Mouse (Mus musculus): ENCODE results near the gene Ankrd13b.

Gene Ankrd13b

DNA sequence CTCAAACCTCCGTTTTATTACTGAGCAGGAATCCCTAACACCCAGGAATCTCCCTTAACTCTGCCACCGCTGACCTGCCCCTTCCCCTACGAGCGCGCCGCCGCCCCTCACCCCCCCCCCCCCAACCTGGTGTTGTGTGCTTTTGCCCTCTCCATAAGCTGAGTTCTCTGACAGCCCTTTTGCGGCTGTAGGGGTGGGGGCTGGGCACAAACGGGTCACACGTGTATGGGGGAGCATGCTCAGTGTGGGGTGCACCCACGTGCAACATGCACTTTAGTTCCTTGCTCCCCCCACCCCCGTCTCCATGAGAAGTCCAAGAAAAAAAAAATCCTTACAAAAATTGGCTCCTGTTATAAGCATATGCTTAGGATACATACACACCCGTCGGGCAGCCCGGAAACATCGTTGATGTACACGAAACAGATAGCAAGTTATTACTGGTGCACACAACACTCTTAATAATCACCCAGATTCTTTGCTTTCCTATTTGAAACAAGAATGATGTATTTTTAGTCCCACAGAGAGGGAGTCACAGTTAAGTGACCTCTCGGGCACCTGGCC is 2.9 kb upstream of the Ankrd13b start:
- DNase-seq (ENCODE audit: low spot score), result no peak

DNA sequence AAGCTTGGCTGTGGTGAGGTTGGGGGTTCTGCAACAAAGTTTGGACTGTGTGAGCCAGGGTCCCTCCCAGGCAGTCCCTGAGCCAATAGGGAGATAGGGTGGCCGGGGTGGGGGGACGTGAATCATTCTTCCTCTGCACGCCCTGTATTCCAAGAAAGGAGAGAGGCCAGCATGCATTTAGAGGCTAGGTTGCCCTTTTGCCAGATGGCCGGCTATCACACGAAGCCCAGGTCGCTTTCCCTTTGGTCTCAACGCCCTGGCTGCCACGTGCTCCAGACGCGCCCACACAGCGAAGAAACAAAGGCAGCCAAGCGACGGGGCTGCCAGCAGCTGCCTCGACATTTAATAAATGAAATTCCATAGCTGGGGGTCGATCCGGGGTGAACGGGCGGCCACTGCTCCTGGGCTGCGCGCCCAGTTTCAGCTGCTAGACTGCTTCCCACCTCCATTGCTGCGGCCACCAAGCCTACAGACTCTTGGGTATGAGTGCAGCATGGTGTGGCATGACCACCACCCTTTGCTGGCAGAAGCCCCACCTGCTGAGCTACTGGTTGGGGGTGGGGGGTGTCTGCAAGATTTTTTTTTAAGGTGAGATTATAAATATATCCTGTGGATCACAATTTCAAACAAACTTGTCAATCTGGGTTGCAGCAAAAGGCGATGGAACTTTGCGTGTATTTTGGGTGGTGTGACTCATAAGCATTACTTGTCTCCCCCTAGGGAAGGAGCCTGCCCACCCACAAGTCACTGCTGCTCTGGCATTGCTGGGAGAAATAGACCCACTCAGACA is 2.2 kb upstream of the Ankrd13b start:
- no peak for DNase-seq (ENCODE audit: low spot score)

DNA sequence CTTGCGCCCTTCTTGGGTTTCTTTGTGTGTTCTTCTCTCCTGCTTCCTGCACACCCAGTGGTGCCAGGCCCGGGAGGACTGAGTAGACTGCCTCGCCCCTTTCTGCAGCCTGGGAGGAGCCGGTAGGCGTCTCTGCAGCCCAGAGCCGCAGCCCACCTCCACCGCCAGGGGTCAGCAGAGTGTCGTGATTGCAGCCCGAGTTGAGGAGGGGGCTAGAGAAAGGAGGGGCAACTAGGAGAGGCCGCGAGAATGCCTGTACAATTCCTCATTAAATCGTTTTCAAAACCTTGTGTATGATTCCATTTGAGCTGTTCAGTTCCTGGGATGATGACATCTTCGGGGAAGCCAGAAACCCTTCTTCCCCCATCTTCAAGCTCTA is 1.6 kb upstream of the Ankrd13b start:
- peak; percentile 91 for DNase-seq (ENCODE audit: low spot score)

DNA sequence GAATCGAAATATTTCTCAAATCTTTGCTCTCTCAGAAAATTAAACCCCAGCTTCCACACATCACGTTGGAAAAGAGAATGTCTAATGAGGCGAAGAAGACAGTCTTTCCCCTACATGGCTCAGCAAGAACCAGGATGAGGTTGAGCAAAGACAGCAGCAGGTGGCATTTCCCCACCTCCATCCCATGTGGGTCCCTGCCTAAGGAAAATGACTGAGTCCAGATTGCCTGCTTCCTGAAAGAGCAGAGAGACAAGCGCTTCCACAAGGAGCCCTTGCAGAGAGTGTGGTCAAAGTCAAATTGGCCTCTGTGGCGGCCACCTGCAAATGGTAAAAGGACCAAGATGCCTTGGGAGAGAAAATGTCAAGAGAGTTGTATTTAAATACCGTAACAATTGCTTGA is 973 bp upstream of the Ankrd13b start:
- no peak for DNase-seq (ENCODE audit: low spot score)

DNA sequence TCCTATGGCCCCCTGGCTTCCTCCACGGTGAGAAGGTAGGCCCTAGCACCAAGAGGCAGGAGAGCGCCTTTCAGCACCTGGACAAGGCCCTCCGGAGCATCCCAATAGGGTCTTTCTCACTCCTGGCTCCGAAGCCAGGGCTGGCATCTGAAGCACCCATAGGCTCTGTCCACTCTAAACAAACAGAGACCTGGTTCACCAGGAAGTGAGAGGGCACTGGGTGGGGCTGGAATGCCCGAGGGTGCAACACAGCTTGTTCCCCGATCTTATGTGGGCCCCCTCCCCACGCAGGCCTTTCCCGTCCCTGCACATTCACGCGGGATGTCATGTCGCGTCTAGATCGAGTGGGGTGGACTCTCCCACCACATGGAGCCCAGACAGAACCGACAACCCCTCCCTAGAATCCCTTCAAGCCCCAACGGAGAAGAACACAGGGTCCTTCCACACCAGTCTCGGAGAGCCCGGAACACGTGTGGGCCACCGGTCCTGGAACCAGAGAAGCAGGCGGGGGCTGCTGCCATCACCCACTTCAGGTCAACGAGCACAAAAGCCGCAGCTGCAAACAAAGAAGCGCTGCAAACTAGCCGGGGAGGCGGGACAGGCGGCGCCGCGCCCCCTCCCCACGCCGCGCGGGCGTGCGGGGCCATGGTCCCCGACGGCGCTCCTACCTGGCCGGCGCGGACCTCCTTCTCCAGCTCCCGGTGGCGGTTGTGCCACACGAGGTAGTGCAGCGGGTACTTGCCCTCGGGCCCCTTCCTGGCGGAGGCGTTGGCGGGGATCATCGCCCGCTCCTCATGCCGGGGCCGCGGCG is 502 bp downstream of the Ankrd13b start:
- no peak for DNase-seq (ENCODE audit: low spot score)

DNA sequence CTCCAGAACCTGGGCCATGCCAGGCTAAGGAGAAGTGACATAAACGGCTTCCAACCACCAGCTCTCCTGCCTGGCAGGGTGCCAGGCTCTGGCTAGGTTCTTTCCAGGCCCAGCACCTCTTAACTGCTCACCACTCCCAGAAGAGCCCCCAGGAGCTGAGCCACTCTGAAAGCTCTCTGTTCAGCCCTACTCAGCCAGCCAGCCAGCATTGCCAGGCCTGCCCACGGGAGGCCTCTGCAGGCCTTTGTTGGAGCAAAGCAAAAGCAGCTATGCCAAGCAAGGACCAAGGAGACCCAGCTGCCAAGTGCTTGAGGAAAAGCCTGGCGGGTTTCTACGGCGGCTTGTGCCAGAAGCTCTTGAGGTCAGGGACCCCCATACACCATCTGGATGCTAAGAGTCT is 2.7 kb downstream of the Ankrd13b start:
- DNase-seq (ENCODE audit: low spot score), result no peak

DNA sequence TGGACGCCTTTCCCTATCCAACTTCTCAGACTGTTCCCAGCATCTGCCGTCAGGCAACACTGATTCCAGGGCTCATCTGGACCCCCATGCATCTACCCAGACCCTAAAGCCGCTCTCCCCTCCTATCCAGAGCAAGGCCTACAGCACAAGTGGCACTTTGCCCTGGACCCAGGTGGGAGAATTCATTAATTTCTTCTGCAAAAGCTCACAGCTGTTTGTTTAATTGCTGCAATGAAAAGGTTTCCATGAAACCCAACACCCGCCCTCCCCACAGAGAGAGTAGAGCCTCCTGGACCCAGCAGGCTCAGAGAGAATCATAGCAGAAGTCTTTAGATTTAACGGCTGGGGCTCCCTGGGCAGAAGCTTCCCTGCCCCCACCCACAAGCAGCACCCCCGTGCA is 4.2 kb downstream of the Ankrd13b start:
- DNase-seq (ENCODE audit: low spot score), result no peak

DNA sequence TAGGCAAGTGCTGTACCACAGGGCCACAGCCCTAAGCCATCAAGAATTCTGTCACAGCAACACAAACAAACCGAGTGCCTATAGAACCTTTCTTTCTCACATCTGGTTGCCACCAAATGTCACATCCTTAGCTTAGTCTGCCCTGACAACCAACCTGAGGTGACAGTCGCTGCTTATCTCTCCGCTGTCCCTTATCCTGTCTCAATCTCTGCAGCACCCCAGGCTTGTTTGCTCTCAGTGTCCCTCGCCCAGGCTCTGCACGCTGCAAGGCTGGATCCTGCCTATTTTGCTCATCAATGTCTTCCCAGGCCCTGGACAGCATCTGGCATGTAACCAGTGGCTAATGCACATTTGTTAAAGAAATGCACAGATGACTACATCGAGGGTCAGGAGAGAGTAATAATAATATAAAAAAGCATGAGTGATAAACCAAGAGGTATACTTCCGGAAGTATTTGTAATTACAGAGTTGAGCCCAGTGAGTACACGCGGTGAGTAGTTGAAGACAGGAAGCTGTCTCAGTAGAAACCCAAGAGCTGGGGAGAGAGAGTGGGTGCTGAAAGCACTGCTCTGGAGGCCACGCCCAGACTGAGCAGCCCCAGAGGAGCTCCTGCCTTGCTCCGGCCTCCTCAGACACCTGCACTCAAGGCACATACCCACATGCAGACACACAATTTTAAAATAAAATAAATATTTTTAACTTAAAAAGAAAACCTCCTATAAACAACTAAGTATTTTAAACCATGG is 5.8 kb downstream of the Ankrd13b start:
- DNase-seq (ENCODE audit: low spot score), result no peak

DNA sequence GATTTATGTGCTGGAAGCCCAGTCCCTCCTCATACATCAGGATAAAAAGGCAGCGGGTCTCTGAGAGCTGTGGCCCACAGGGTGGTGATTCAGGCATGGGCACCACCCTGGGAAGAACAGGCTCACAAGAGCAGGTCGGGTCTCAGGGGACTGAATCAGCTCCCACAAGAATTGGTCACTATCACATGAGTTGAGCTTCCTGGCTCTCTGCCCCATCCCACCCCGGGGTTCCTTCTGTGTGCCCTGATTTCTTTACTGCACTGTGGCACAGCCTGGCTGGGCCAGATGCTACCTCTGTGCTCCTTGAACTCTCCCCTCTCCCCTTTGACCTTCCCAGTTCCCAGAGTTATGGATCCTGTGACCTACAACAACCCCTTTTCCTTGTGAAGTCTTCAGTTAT is 6.4 kb downstream of the Ankrd13b start:
- no peak for DNase-seq (ENCODE audit: low spot score)

DNA sequence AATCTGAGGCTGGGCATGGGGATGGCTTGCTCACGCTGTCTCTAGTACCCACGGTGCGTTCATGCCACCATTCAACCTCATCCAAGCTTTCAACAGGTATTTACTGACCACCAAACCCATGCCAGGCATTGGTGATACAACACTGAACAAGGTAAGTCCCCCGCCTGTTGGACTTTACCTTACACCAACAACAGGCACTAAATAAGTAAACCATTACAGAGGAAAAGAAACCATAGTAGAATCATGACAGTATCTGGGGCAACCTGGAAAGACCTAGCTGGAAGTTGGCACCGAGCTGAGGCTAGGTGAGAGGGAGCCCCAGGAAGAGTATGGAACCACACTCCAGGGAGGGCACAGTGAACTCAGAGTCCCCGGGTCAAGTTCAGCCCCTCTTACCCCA is 12.6 kb downstream of the Ankrd13b start:
- no peak for DNase-seq (ENCODE audit: low spot score)

DNA sequence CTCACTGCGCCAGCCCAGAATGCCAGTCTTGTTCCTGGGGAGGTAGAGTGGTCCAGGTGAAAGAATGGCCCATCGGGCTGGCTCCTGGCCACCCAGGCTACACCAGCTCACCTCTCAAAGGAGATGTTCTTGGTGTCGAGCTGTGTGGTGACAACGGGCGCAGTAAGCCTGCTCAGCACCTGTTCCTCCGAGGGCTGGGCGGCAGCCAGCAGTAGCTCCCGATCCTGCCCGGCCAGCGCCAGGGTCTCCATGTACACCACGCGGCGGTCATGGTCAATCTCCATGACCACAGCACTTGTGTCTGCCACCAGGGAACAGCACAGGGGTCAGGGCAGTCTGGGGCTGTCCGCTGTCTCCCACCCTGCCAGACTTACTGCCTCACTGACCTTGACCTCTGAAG is 13.3 kb downstream of the Ankrd13b start:
- DNase-seq (ENCODE audit: low spot score), result no peak

DNA sequence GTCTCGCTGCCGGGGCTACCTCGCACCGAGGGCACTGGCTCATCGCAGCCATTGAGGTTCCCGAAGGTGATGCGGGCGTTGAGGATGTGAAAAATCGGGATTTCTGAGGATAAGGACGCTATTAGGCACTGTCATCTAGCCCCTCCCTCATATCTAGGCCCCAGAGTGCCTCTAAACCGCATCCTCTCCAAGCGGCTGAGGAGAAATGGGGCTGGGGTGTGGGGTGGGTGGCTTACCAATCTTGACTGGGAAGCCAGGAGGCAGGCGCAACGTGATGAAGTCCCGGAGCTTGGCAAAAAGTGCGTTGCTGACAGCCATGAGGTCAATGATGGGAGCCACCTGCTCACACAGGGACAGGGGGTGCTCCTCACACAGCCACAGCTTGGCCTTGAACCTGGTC is 16.7 kb downstream of the Ankrd13b start:
- DNase-seq (ENCODE audit: low spot score), result no peak

DNA sequence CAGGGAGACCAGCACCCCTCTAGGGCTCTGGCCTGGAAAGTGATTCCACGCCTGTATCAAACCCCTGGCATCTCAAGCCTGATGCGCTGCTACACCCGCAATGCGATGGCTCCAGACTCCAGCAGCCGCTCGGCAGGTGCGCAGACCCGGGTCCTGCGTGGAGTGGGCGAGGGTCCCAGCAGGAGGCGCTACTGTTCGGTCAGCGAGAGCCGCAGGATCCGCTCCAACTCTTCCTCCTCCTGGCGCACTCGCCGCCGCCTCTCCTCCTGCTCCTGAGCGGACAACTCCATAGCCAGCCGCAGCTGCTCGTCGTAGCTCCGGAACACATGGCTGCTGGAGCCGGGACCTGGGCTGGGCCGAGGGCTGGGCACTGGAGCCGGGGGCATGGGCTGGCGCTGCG is 18.1 kb downstream of the Ankrd13b start:
- DNase-seq (ENCODE audit: low spot score), result no peak

DNA sequence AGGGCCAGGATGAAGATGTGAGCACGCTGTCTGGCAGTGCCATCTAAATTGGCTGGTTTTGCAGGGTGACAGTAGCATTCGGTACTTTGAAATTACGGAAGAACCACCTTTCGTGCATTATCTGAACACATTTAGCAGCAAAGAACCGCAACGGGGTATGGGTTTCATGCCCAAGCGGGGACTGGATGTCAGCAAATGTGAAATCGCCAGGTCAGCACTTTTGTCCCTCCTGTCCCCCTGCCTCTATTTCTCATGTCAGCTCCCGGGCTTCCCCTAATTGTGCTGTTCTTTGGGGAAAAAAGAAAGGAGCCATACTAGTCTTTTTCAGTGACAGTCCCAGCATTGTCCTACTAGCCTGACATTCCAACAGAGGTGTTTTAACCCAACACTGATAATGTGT is 21.1 kb downstream of the Ankrd13b start:
- no peak for DNase-seq (ENCODE audit: low spot score)

DNA sequence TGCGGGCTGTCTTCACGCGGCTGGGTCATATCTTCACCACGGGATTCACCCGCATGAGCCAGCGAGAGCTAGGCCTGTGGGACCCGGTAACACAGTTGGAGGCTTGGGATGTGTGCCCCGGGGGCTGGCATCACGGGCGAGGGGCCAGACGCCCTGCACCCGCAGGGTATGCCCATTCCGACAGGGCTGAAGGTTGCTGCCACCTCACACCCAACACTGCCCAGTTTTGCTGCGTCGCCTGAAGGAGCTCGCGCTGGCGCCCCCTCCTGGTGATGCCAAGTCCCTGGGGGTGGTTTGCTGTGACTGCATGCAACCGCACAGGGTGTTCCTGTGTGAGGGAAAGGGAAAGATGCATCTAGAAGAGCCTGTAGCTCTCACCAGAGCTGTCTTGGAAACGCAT is 21.7 kb downstream of the Ankrd13b start:
- DNase-seq (ENCODE audit: low spot score), result peak; percentile 75

DNA sequence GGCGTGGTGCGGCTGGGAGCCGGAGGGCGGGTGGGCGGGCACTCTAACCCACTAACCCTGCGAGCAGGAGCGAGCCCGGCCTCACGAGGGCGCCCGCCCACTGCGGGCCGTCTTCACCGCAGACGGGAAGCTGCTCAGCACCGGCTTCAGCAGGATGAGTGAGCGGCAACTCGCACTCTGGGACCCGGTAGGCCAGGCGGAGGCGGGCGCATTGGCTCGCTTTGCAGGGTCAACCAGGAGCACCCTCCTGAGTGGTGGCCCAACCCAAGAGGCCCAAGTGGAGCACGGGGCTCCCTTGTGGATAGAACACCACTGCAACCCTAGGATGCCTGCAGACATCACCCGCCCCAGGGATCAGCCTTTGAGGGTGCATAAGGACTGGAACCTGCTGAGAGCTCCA is 22.3 kb downstream of the Ankrd13b start:
- peak; percentile 67 for DNase-seq (ENCODE audit: low spot score)

DNA sequence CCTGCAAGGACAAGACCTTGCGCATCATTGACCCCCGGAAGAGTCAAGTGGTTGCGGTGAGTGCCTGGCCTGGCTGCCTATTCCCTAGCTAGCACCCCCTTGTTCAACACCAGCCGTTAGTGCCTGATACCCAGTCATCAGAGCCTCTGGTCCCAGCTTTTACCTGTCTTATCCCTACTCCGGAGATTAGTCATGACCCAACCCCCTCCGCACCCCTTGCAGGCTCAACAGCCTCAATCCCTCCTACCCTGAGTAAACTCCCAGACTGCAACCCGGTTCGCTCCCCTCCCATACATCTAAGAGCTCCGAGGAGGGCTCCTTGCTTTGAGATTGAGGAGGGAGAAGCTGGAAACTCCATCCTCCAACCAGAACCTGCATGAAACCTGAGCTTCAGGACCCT is 22.9 kb downstream of the Ankrd13b start:
- DNase-seq (ENCODE audit: low spot score), result no peak

DNA sequence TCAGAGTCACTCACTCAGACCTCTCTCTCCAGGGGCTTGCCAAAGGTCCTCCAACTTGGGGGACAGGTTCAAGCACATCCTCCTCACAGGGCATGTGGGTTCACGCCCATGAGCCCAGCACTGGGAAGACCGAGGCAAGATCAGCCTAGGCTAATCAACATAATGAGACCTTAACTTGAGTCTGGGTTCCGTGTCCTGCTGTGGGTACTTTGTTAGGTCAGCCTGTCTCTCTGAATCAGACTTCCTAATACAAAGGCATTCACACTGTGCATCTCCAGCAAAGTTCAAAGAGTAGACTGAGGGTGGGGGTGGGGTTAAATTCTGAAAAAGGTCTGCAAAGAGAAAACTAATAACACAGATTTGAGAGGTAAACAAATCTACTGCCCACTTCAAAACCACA is 24.4 kb downstream of the Ankrd13b start:
- no peak for DNase-seq (ENCODE audit: low spot score)

DNA sequence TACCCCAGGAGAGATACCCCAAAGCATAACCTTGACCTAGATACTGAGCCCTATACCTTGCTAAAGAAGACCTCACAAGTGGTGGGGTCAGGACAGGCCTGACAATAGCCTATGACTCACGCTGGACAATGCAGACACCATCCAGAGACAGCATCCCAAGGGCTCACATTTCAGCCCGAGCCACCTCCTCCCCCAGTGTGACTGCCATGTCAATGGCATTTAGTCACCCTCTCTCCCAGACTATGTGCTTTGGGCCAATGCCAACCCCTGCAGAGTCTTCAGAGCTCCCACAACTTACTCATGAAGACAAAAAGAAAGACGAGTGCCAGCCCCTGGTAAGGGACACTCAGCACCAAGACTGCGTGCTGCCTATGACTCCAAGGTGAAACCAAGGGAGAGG is 24.8 kb downstream of the Ankrd13b start:
- peak; percentile 49 for DNase-seq (ENCODE audit: low spot score)

DNA sequence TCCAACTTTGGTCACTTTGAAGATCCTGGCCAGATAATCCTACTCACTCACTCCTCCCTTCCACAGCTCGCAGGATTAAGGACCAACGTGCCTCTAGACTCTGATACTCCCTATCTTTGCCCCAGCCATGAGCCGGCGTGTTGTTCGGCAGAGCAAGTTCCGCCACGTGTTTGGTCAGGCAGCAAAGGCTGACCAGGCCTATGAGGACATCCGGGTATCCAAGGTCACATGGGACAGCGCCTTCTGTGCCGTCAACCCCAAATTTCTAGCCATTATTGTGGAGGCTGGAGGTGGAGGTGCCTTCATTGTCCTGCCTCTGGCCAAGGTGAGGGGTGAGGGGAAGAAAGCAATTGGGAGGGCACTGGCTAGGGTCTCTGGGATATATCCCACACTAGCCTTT is 25.7 kb downstream of the Ankrd13b start:
- no peak for DNase-seq (ENCODE audit: low spot score)

DNA sequence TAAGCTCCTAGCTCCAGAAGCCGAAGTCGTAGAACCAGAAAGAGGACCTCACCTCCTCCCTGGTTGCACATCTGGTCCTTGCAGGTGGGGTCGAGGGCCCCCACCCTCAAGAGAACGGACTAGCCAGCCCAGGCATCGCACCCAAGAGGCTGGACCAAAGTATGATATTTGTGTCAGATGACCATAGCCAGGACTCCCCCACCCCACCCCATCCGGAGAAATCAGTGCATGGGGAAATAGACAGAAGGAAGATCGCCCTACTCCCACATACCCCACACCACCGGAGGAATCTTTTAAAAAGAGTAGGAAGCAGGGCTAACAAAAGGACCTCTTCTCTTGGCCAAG is 26.4 kb downstream of the Ankrd13b start:
- no peak for DNase-seq (ENCODE audit: low spot score)

DNA sequence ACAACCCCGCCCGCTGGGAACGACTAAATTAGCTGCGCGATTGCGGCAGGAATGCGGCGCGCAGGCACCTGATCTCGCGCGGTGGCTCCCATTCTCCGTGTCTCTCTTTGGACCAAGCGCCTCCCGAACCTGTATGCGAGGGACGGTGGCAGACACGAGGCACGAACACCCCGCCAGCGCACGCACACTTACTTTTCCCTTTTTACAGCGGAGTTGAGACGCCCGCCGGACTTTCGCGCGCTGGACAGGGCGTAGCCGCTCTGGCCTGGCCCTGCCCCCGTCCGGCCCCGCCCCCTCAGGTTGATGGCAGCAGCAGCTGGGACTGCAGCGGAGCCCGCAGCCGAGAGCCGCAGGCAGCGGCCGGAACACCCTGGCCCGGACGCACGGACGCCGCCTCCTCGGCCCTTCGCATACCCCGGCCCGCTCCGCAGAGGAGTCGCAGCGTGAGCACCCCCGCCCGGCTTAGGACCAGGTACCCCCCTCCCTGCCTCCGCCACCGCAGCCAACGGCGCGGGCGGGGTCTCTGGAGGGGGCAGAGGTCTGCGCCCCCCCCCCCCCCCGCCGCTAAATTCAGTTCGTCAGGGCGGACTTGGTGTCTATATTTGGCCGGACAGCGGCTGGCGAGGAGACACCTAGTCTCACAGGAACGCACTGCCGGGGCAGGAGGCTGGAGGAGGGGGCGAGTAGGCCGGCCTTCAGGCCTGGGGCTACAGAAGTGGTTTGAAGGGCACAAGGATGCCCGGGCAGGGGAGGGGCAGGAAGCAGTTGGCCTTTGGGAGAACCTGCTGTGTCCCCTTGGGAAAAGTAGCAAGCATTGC is 27.0 kb downstream of the Ankrd13b start, which contains the start of gene Coro6:
Gene Coro6 (plus strand): TSS at position 129 of the 818 bp plus-strand sequence.
- peak; percentile 74 for DNase-seq (ENCODE audit: low spot score)
